Mouse (Mus musculus) embryonic facial prominence, embryonic 14.5 days (tissue): ENCODE results near the gene Cacna1c. TPM values are rescaled to one million over a fixed set of nuclear protein-coding genes. Genes with fewer than 3 reads are reported as not detected.

Experiments used
- ATAC-seq: fragments of 200-750 bp; cut with Nextera tagmentation; 2 replicates; pipeline ENCODE4 v1.8.0; 2017; ENCODE audit warnings: low read depth, moderate number of reproducible peaks, moderate TSS enrichment
- DNase-seq: peaks from one replicate; pipeline ENCODE4 v3.0.0-alpha.2; 2015; ENCODE audit warnings: low spot score
- H3K27ac ChIP-seq: fragments of 300-500 bp; sonication (generic); replicated peaks from 2 replicates; pipeline ENCODE4 v1.5.1; 2014; ENCODE audit warnings: low read depth, mild to moderate bottlenecking, low read length, moderate library complexity
- H3K27me3 ChIP-seq: fragments of 300-500 bp; sonication (generic); replicated peaks from 2 replicates; pipeline ENCODE4 v1.6.1; 2014; ENCODE audit warnings: low read length; ENCODE audit not compliant: control insufficient read depth, insufficient read depth
- H3K36me3 ChIP-seq: fragments of 300-500 bp; sonication (generic); 2 replicates; pipeline ENCODE4 v1.6.1; 2014; ENCODE audit warnings: low read length, mixed read lengths; ENCODE audit not compliant: control insufficient read depth, insufficient read depth
- H3K4me1 ChIP-seq: fragments of 300-500 bp; sonication (generic); 2 replicates; pipeline ENCODE4 v1.6.1; 2014; ENCODE audit warnings: antibody characterized with exemption, low read length; ENCODE audit not compliant: control insufficient read depth, insufficient read depth
- H3K4me2 ChIP-seq: fragments of 300-500 bp; sonication (generic); 2 replicates; pipeline ENCODE4 v1.6.1; 2014; ENCODE audit warnings: low read depth, mild to moderate bottlenecking, low read length, moderate library complexity, mixed read lengths
- H3K4me3 ChIP-seq: fragments of 300-500 bp; sonication (generic); 2 replicates; pipeline ENCODE4 v1.5.1; 2014; ENCODE audit warnings: low read depth, mild to moderate bottlenecking, low read length
- H3K9ac ChIP-seq: fragments of 300-500 bp; sonication (generic); 2 replicates; pipeline ENCODE4 v1.6.1; 2014; ENCODE audit warnings: low read depth, mild to moderate bottlenecking, low read length, moderate library complexity, mixed read lengths
- H3K9me3 ChIP-seq: fragments of 300-500 bp; sonication (generic); 2 replicates; pipeline ENCODE4 v1.6.1; 2016; ENCODE audit warnings: low read length; ENCODE audit not compliant: control insufficient read depth
- WGBS: fragments of 180-500 bp; shearing (Covaris S2); extraction: QIAGEN DNeasy Blood & Tissue Kit; methylation state at CpG from one replicate; pipeline ENCODE4 v1.1.7; 2014; 5-methylcytosine and 5-hydroxymethylcytosine counted together
- polyA plus RNA-seq: library from polyadenylated mRNA; unstranded; fragments of >200 nt; fragmentation: Nextera tagmentation; extraction: Ambion mirVana; gene quantifications from 2 replicates; pipeline ENCODE4 v1.2.1, GENCODE M21; 2014

Gene Cacna1c
- polyA plus RNA-seq, 1 experiment from 2014 or later = 4.8 TPM

DNA sequence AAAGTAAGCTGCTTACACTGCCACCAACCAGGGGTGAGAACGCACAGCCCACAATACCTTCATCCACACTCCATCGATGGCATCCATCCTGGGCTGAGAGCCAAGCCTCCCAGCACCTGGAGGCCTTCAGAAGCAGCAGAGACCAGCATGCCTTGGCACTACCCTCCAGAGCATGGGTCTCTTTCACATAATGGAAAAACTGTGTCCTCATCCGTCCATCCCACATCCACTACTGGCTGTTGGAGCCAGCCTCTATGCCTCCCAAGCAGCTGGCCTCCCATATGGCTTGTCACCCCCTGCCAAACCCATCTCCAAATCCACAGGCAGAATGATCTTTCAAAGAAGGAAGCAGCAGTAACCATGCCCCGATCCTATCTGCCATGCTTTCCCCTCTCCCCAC, 229.3 kb downstream of the Cacna1c start:
- WGBS = 79% methylated on average over 4 of the region's 4 CpGs
- ATAC-seq = no peak
- H3K27me3 ChIP-seq = no peaks in the 10 kb centered on the region
- H3K36me3 ChIP-seq = no peaks in the 10 kb centered on the region
- H3K4me2 ChIP-seq = no peak overlapping the region
- no peak for DNase-seq
- no peak overlapping the region for H3K9ac ChIP-seq
- no peak overlapping the region for H3K4me3 ChIP-seq
- no peak overlapping the region for H3K27ac ChIP-seq
- peaks cover 4% of the 10 kb centered on the region; the same call in 1 of the 2 replicates for H3K4me1 ChIP-seq
- no peaks in the 10 kb centered on the region for H3K9me3 ChIP-seq

DNA sequence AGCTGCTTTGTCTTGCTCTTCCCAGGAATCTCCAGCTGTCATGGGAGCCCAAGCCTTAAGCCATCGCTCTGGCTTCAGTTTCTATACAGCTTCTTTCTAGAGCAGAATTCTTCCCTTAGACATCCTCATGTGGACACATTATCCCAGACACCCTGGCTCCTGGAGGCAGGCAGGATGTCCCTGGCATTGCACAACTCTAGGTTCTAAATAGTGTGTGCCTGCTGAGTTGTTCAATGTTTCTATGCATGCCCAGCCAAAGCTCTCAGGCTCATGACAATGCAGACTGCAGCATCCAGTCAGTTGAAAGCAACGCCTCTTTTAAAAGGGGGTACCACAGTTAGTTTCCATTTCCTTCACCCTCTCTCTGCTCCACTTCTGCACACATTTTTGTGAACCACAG, 230.6 kb downstream of the Cacna1c start:
- no peak for ATAC-seq
- Histone ChIP-seq H3K4me1 (peaks cover 4% of the 10 kb centered on the region; the same call in 1 of the 2 replicates), H3K36me3 (no peaks in the 10 kb centered on the region), H3K9ac (no peak overlapping the region), H3K4me2 (no peak overlapping the region), H3K9me3 (no peaks in the 10 kb centered on the region), H3K4me3 (no peak overlapping the region), H3K27me3 (no peaks in the 10 kb centered on the region), H3K27ac (no peak overlapping the region)
- no peak for DNase-seq
- 87% methylated on average over 2 of the region's 2 CpGs for WGBS

DNA sequence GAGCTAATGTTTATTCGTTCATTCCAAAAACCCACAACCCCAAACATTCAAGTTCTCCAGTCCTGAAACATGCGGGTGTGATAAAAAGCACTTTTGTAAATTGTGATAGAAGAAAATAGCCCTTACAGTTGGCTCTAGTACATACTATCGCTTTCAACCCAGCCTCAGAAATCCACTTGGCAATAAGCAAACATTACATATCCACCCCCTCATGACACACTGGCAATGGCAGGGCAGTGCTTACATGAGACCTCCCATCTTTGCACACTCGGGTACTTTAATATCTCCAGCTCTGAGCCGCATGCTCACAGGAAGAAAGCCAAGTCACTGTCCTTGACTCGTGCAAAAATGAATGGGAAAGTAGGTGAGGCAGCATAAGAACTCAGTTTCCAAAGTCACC, 232.4 kb downstream of the Cacna1c start:
- no peak overlapping the region for H3K9ac ChIP-seq
- H3K27me3 ChIP-seq = no peaks in the 10 kb centered on the region
- H3K9me3 ChIP-seq = no peaks in the 10 kb centered on the region
- no peak overlapping the region for H3K27ac ChIP-seq
- H3K36me3 ChIP-seq = no peaks in the 10 kb centered on the region
- DNase-seq (no peak), ATAC-seq (no peak)
- no peak overlapping the region for H3K4me3 ChIP-seq
- H3K4me2 ChIP-seq = no peak overlapping the region
- H3K4me1 ChIP-seq = peaks cover 4% of the 10 kb centered on the region; the same call in 1 of the 2 replicates
- 72% methylated on average over 6 of the region's 6 CpGs for WGBS

DNA sequence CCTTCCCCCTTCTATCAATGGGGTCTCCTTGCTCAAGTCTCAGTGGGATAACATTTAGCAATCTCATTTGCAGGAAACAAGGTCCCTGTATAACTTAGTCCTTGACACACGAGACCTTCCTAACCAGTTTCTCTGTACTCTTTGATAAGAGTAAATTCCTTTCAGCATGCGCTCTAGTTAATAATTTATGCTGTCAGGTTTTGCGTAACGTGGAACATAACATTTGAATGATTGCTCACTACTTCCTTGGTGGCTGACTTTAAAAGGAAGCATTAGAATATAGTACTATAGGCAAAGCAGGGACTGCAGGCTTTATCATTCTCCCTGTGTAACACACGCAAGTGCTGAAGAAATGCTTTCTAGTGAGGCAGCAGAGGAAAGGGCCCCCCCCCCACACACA, 232.9 kb downstream of the Cacna1c start:
- H3K4me2 ChIP-seq = no peak overlapping the region
- H3K27ac ChIP-seq = no peak overlapping the region

DNA sequence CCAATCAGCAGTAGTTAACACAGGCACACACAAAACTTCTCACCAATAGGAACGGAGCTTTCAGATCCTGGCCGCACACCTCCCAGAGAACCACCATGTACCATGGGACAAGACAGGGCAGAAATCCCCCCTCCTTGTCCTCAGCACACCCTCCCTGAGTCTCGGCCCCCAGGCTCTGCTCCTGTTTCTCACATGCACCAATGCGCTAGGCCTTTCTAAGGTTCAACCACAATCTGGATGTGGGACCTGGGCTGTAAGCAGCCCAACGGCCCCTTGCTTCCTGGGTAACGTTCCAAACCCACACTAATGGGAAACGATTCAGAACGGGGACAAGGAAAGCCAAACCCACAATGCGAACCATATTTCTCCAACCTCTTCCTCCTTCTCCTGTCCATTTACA, 237.7 kb downstream of the Cacna1c start:
- H3K27me3 ChIP-seq = no peaks in the 10 kb centered on the region
- DNase-seq = peak; percentile 68
- peak; percentile 70; the same call in 1 of the 2 replicates for ATAC-seq
- H3K4me1 ChIP-seq = peaks cover 4% of the 10 kb centered on the region; the same call in 1 of the 2 replicates
- H3K9me3 ChIP-seq = no peaks in the 10 kb centered on the region
- no peak overlapping the region for H3K9ac ChIP-seq
- WGBS = 62% methylated on average over 8 of the region's 9 CpGs
- no peak overlapping the region for H3K27ac ChIP-seq
- no peak overlapping the region for H3K4me3 ChIP-seq
- no peak overlapping the region for H3K4me2 ChIP-seq
- H3K36me3 ChIP-seq = no peaks in the 10 kb centered on the region

More for the DNA sequence above, 232.9 kb downstream of the Cacna1c start:
- Histone ChIP-seq H3K27me3 (no peaks in the 10 kb centered on the region), H3K9ac (no peak overlapping the region), H3K4me3 (no peak overlapping the region), H3K36me3 (no peaks in the 10 kb centered on the region), H3K9me3 (no peaks in the 10 kb centered on the region), H3K4me1 (peaks cover 4% of the 10 kb centered on the region; the same call in 1 of the 2 replicates)
- DNase-seq (no peak), ATAC-seq (no peak)
- WGBS = 63% methylated on average over 5 of the region's 5 CpGs

DNA sequence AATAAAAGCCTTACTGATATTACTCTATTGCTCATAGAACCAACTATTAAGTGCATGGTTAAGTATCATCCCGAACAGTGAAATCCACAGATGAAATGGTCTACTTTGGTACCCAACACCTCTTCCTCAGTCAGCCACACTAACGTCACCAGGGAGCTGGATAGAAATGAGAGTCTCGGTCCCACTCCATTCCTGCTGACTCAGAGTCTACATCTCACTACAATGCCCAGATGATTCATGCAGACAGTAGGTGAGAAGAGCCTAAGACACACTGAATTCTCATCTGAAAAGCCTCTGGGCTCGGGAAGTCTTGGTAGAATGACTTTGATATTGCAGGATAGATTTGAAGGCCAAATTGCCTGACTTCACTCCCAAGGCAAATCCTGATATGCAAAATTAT, 240.0 kb downstream of the Cacna1c start:
- H3K27ac ChIP-seq = no peak overlapping the region
- H3K9me3 ChIP-seq = no peaks in the 10 kb centered on the region
- no peaks in the 10 kb centered on the region for H3K36me3 ChIP-seq
- DNase-seq = no peak
- 87% methylated on average over 4 of the region's 4 CpGs for WGBS
- H3K4me1 ChIP-seq = no peaks in the 10 kb centered on the region
- ATAC-seq = no peak
- H3K9ac ChIP-seq = no peak overlapping the region
- no peaks in the 10 kb centered on the region for H3K27me3 ChIP-seq
- H3K4me2 ChIP-seq = no peak overlapping the region
- H3K4me3 ChIP-seq = no peak overlapping the region

DNA sequence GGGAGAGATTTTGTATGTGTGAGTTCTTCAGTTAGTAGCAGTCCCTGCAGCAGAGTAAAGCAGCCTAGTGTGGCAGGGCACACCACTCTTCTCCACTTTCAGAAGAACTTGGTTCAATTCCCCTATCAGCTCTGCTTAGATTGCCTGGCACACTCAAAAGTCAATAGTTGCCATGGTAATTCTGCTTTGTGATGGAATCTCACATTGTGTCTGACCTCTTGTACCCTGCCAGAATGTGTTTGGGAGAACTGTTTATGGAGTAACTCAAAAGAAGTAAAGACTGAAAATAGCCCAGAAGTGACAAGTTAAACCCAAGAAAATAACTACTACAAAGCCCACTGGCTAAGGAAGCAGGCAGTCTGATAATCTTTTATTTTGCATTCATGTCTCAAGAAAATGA, 240.4 kb downstream of the Cacna1c start:
- Histone ChIP-seq H3K27me3 (no peaks in the 10 kb centered on the region), H3K27ac (no peak overlapping the region), H3K4me1 (no peaks in the 10 kb centered on the region), H3K9ac (no peak overlapping the region), H3K36me3 (no peaks in the 10 kb centered on the region), H3K4me3 (no peak overlapping the region), H3K9me3 (no peaks in the 10 kb centered on the region), H3K4me2 (no peak overlapping the region)
- no peak for ATAC-seq
- no peak for DNase-seq

DNA sequence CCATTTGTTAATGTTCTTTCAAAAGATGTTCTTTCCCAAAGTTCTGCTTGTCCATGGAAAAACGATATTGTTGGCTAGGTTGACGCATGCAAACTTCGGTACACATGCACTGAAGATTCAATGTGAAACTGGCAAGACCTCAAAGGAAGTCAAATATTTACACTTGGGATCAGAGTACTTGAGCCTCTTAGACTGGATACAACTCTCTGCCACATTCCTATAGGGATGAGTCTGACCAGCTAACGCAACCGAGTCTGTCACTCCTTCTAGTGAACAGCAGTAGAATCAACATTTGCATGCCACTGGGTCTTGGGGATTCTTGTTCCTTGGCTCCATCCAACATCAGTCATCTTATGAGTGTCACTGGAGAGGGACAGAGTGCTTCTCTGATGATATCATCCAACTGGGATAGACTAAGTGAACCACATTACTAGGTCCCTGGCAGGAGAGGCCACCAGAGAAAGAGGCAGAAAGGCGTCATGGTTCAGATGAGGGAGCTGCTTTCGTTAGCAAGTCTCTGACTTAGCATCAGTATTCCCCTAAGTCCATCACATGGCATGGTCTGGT, 241.1 kb downstream of the Cacna1c start:
- Histone ChIP-seq H3K27ac (no peak overlapping the region), H3K36me3 (no peaks in the 10 kb centered on the region), H3K4me3 (no peak overlapping the region), H3K9me3 (no peaks in the 10 kb centered on the region), H3K4me1 (peaks cover under 1% of the 10 kb centered on the region; the same call in 1 of the 2 replicates), H3K9ac (no peak overlapping the region), H3K27me3 (no peaks in the 10 kb centered on the region), H3K4me2 (no peak overlapping the region)
- ATAC-seq = no peak
- 87% methylated on average over 7 of the region's 7 CpGs for WGBS
- DNase-seq = no peak

DNA sequence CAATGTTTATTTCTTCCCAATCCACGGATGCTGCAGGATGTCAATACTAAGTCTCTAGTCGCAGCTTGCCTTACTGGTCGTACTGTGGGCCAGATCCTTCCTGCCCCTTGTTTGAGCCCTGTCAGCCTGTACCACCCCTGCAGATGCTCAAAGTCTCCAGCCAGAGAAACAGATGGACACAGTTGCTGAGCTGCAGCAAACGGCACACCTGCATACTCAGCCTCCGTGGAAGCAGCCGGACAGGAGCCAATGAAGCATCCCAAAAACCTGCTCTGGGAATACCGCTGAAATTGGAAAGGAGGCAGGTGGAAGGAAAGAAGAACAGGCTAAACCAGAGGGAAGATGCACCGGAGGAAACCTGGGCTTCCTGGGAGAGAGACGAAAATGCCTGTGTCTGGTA, 243.8 kb downstream of the Cacna1c start:
- H3K9ac ChIP-seq = no peak overlapping the region
- no peak for ATAC-seq

More for the DNA sequence above, 243.8 kb downstream of the Cacna1c start:
- Histone ChIP-seq H3K4me3 (no peak overlapping the region), H3K4me1 (peaks cover 6% of the 10 kb centered on the region), H3K27me3 (no peaks in the 10 kb centered on the region), H3K4me2 (no peak overlapping the region), H3K9me3 (no peaks in the 10 kb centered on the region), H3K27ac (no peak overlapping the region), H3K36me3 (no peaks in the 10 kb centered on the region)
- no peak for DNase-seq
- 78% methylated on average over 9 of the region's 9 CpGs for WGBS
